ENCODE assay signal across 11 mouse cellular contexts in the genomic region with DNA sequence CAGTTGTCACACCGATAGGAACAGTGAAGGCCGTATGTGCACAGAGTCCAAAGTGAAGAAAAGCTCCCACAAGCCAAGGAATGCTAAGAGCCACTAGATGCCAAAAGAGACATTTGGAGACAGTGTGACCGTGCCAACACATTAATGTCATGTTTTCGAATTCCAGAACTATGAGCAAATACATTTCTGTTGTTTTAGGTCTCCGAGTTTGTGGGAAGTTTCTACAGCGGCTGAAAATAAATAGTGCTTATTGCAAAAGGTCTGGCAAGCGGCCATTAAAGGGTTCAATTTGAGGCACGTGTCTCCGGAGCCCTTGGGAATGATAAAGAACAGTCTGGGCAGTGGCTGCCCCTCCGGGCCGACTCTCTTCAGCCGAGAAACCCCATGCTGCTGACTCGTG. TPM values are rescaled to one million over a fixed set of nuclear protein-coding genes. Genes with fewer than 3 reads are reported as not detected.
DNase-seq lines count a peak whose midpoint lies in the region; ATAC-seq lines count a peak whose summit lies in the region.
"Had no signal": no experiment of that assay in that cellular context is flagged by ENCODE, and none has a peak within 500 bp of the region (broad histone marks: within the 10 kb centered on the region; RNA-seq: fewer than 3 reads in every experiment).

No protein-coding gene starts in this region.

- no peaks in the 10 kb centered on the region for H3K9me3 ChIP-seq in embryonic facial prominence, embryonic 14.5 days (ENCODE audit: control insufficient read depth, low read length)
- H3K9me3 ChIP-seq in embryonic facial prominence, embryonic 10.5 days, result no peaks in the 10 kb centered on the region
- no peaks in the 10 kb centered on the region for H3K9me3 ChIP-seq in heart, embryonic 13.5 days
- H3K9me3 ChIP-seq in midbrain, embryonic 11.5 days (ENCODE audit: control insufficient read depth, low read length), result no peaks in the 10 kb centered on the region
- H3K9me3 ChIP-seq: embryonic facial prominence, embryonic 15.5 days; megakaryocyte, embryonic 14.5 days had no signal

- no peak overlapping the region for H3K4me2 ChIP-seq in embryonic facial prominence, embryonic 14.5 days (ENCODE audit: low read depth, low read length)
- H3K4me2 ChIP-seq in heart, embryonic 13.5 days, result peak overlapping the region; percentile 34
- no peak overlapping the region for H3K4me2 ChIP-seq in midbrain, embryonic 11.5 days
- H3K4me2 ChIP-seq: embryonic facial prominence, embryonic 15.5 days had no signal

- ATAC-seq in embryonic facial prominence, embryonic 14.5 days (ENCODE audit: low read depth), result no peak
- no peak for ATAC-seq in heart, embryonic 13.5 days (ENCODE audit: extremely low read depth, insufficient number of reproducible peaks, low FRiP score, low TSS enrichment)
- no peak for ATAC-seq in midbrain, embryonic 11.5 days (ENCODE audit: low FRiP score)

- 0 out of 2 replicates have a peak, but pooled peaks cover 3% of the 10 kb centered on the region for H3K4me1 ChIP-seq in embryonic facial prominence, embryonic 14.5 days (ENCODE audit: control insufficient read depth, insufficient read depth, low read length)
- H3K4me1 ChIP-seq in embryonic facial prominence, embryonic 10.5 days, result no peaks in the 10 kb centered on the region; the same call in 1 of the 2 replicates
- H3K4me1 ChIP-seq in heart, embryonic 13.5 days, result no peaks in the 10 kb centered on the region
- H3K4me1 ChIP-seq in midbrain, embryonic 11.5 days (ENCODE audit: control insufficient read depth, insufficient read depth, low read length), result no peaks in the 10 kb centered on the region
- H3K4me1 ChIP-seq: megakaryocyte, embryonic 14.5 days had no signal

- intact Hi-C loops in left cerebral cortex, postnatal 36 days (cut with DNase I), result no loop called here

- no peak overlapping the region for H3K27ac ChIP-seq in embryonic facial prominence, embryonic 14.5 days (replicated peaks; ENCODE audit: low read depth, low read length)
- H3K27ac ChIP-seq in embryonic facial prominence, embryonic 10.5 days (replicated peaks), result no peak overlapping the region
- H3K27ac ChIP-seq in heart, embryonic 13.5 days (replicated peaks), result 0 out of 2 replicates have a peak overlapping the region, but pooled peaks have one; percentile 4
- no peak overlapping the region for H3K27ac ChIP-seq in midbrain, embryonic 11.5 days (ENCODE audit: low read depth, low read length)
- H3K27ac ChIP-seq: embryonic facial prominence, embryonic 15.5 days had no signal

- no peaks in the 10 kb centered on the region for H3K27me3 ChIP-seq in embryonic facial prominence, embryonic 14.5 days (replicated peaks; ENCODE audit: control insufficient read depth, insufficient read depth, low read length)
- no peaks in the 10 kb centered on the region for H3K27me3 ChIP-seq in embryonic facial prominence, embryonic 10.5 days (replicated peaks; ENCODE audit: low read depth, poor library complexity, severe bottlenecking)
- H3K27me3 ChIP-seq in heart, embryonic 13.5 days (replicated peaks), result no peaks in the 10 kb centered on the region
- no peaks in the 10 kb centered on the region for H3K27me3 ChIP-seq in midbrain, embryonic 11.5 days (ENCODE audit: control insufficient read depth, insufficient read depth, low read length)
- H3K27me3 ChIP-seq: embryonic facial prominence, embryonic 15.5 days; megakaryocyte, embryonic 14.5 days had no signal

- peak; percentile 60 for DNase-seq in embryonic facial prominence, embryonic 14.5 days (ENCODE audit: low spot score)
- DNase-seq in embryonic facial prominence, embryonic 10.5 days (ENCODE audit: low spot score), result no peak
- DNase-seq in adrenal gland, adult (ENCODE audit: inconsistent age in 2 of 2, low spot score in 1 of 2), result peak; percentile 71 to 94
- DNase-seq in kidney, postnatal 4 days, result peak; percentile 14 to 27
- DNase-seq in left cerebral cortex, postnatal 36 days (ENCODE audit: low spot score in 2 of 2), result no peak
- DNase-seq in right cerebral cortex, postnatal 14 days, result no peak
- no peak for DNase-seq in midbrain, embryonic 11.5 days (ENCODE audit: low spot score, missing footprints)
- DNase-seq: thymus, postnatal 14 days had no signal

- no peaks in the 10 kb centered on the region for H3K36me3 ChIP-seq in embryonic facial prominence, embryonic 14.5 days (ENCODE audit: control insufficient read depth, insufficient read depth, low read length)
- no peaks in the 10 kb centered on the region for H3K36me3 ChIP-seq in embryonic facial prominence, embryonic 10.5 days (replicated peaks)
- H3K36me3 ChIP-seq in heart, embryonic 13.5 days, result no peaks in the 10 kb centered on the region
- no peaks in the 10 kb centered on the region for H3K36me3 ChIP-seq in midbrain, embryonic 11.5 days (ENCODE audit: control insufficient read depth, insufficient read depth, low read length)
- H3K36me3 ChIP-seq: embryonic facial prominence, embryonic 15.5 days had no signal

- no peak overlapping the region for H3K9ac ChIP-seq in embryonic facial prominence, embryonic 14.5 days (ENCODE audit: low read depth, low read length)
- H3K9ac ChIP-seq in heart, embryonic 13.5 days, result no peak overlapping the region
- no peak overlapping the region for H3K9ac ChIP-seq in midbrain, embryonic 11.5 days (ENCODE audit: low read length)
- H3K9ac ChIP-seq: embryonic facial prominence, embryonic 15.5 days had no signal

- no peak overlapping the region for H3K4me3 ChIP-seq in embryonic facial prominence, embryonic 14.5 days (ENCODE audit: low read depth, low read length)
- no peak overlapping the region for H3K4me3 ChIP-seq in embryonic facial prominence, embryonic 10.5 days
- no peak overlapping the region for H3K4me3 ChIP-seq in heart, embryonic 13.5 days
- H3K4me3 ChIP-seq in midbrain, embryonic 11.5 days (ENCODE audit: low read depth, low read length), result no peak overlapping the region
- H3K4me3 ChIP-seq: embryonic facial prominence, embryonic 15.5 days; megakaryocyte, embryonic 14.5 days had no signal

- WGBS in embryonic facial prominence, embryonic 14.5 days, result 69% methylated on average over 13 of the region's 13 CpGs
- 88% methylated on average over 13 of the region's 13 CpGs for WGBS in embryonic facial prominence, embryonic 10.5 days
- 52% methylated on average over 13 of the region's 13 CpGs for WGBS in heart, embryonic 13.5 days
- WGBS in midbrain, embryonic 11.5 days, result 90% methylated on average over 13 of the region's 13 CpGs

RNA-seq across cellular contexts. Expression of a gene that starts 37.9 kb away (rescaled TPM):
- polyA plus RNA-seq in embryonic facial prominence, embryonic 14.5 days (2014; fragmentation: Nextera tagmentation; extraction: Ambion mirVana), result 6.1 and 6.8 TPM in 2 replicates
- polyA plus RNA-seq in embryonic facial prominence, embryonic 10.5 days (2016; fragmentation: Nextera tagmentation; extraction: Ambion mirVana), result 2.2 and 2.5 TPM in 2 replicates
- 2.4 and 2.8 TPM in 2 replicates for polyA plus RNA-seq in heart, embryonic 13.5 days (2015; fragmentation: Nextera tagmentation; extraction: Ambion mirVana)
- 10 to 100 TPM; 14.2 to 14.3 TPM for total RNA-seq in left cerebral cortex, postnatal 36 days (2021)
- 2.6 and 3.1 TPM in 2 replicates for polyA plus RNA-seq in midbrain, embryonic 11.5 days (2014; fragmentation: Nextera tagmentation; extraction: Ambion mirVana)

Comparison
In these comparisons a context has a peak if more than half of its experiments do, and no peak if none do; other contexts are left out.
1. DNase-seq: peak in embryonic facial prominence, embryonic 14.5 days (single experiment), adrenal gland, adult (2 of 2) and kidney, postnatal 4 days (2 of 2); none in embryonic facial prominence, embryonic 10.5 days (single experiment), left cerebral cortex, postnatal 36 days (0 of 2), right cerebral cortex, postnatal 14 days (single experiment) and midbrain, embryonic 11.5 days (single experiment).